Mouse (Mus musculus) MEL (cell line): ENCODE measurements around the gene Slc4a11.

Experiments
- CHD2 ChIP-seq: IDR thresholded peaks from 2 replicates; pipeline ENCODE4 v1.6.1; 2011; ENCODE audit warnings: low read length, improper control_type of control experiment
- CTCF ChIP-seq, 3 experiments: IDR thresholded peaks in 2 of 3; conservative IDR thresholded peaks in 1 of 3; 2 replicates each; pipeline ENCODE4 v1.5.1; 2011 to 2012; ENCODE audit warnings: low read length in 3 of 3, low read depth in 2 of 3, mild to moderate bottlenecking in 2 of 3, improper control_type of control experiment in 1 of 3, inconsistent platforms in 1 of 3, mixed read lengths in 1 of 3, moderate library complexity in 1 of 3; ENCODE audit not compliant: control insufficient read depth in 1 of 3, insufficient read depth in 1 of 3, poor library complexity in 1 of 3, severe bottlenecking in 1 of 3
- EP300 ChIP-seq, 2 experiments: IDR thresholded peaks; 2 replicates each; pipeline ENCODE4 v1.6.1; 2011; ENCODE audit warnings: improper control_type of control experiment in 2 of 2, low read length in 2 of 2, low read depth in 1 of 2, mild to moderate bottlenecking in 1 of 2
- GATA1 ChIP-seq: IDR thresholded peaks from 2 replicates; pipeline ENCODE4 v1.6.1; 2011; ENCODE audit warnings: low read depth, low read length, improper control_type of control experiment
- JUND ChIP-seq: IDR thresholded peaks from 2 replicates; pipeline ENCODE4 v1.6.1; 2011; ENCODE audit warnings: low read depth, mild to moderate bottlenecking, improper control_type of control experiment, low read length
- KAT2A ChIP-seq: conservative IDR thresholded peaks from 2 replicates; pipeline ENCODE4 v1.6.1; 2012; ENCODE audit warnings: low read depth, low read length, improper control_type of control experiment, inconsistent platforms
- MAX ChIP-seq: IDR thresholded peaks from 2 replicates; pipeline ENCODE4 v1.6.1; 2011; ENCODE audit warnings: low read length, improper control_type of control experiment
- MXI1 ChIP-seq: IDR thresholded peaks from 2 replicates; pipeline ENCODE4 v1.6.1; 2011; ENCODE audit warnings: mild to moderate bottlenecking, low read depth, low read length, improper control_type of control experiment
- POLR2A ChIP-seq, 2 experiments: IDR thresholded peaks; 2 replicates each; pipeline ENCODE4 v1.6.1; 2011 to 2012; ENCODE audit warnings: low read length in 2 of 2, mild to moderate bottlenecking in 2 of 2, control low read depth in 1 of 2, improper control_type of control experiment in 1 of 2, low read depth in 1 of 2, moderate library complexity in 1 of 2; ENCODE audit not compliant: control insufficient read depth in 1 of 2, insufficient read depth in 1 of 2, poor library complexity in 1 of 2
- RAD21 ChIP-seq: IDR thresholded peaks from 2 replicates; pipeline ENCODE4 v1.6.1; 2011; ENCODE audit warnings: mild to moderate bottlenecking, low read depth, low read length, improper control_type of control experiment
- TCF12 ChIP-seq: IDR thresholded peaks from 2 replicates; pipeline ENCODE4 v1.6.1; 2014; ENCODE audit warnings: low read depth, mild to moderate bottlenecking, inconsistent platforms, low read length, improper control_type of control experiment, moderate library complexity
- USF2 ChIP-seq, 2 experiments: IDR thresholded peaks; 2 replicates each; pipeline ENCODE4 v1.6.1; 2011 to 2012; ENCODE audit warnings: improper control_type of control experiment in 2 of 2, low read length in 2 of 2, borderline replicate concordance in 1 of 2, inconsistent platforms in 1 of 2, low read depth in 1 of 2, mild to moderate bottlenecking in 1 of 2; ENCODE audit not compliant: insufficient read depth in 1 of 2
- ZNF384 ChIP-seq: IDR thresholded peaks from 2 replicates; pipeline ENCODE4 v1.6.1; 2012; ENCODE audit warnings: low read depth, mild to moderate bottlenecking, inconsistent platforms, low read length, improper control_type of control experiment

- TF ChIP-seq CTCF (IDR thresholded peaks at IDR 0.05 in 2 of 3, conservative IDR thresholded peaks at IDR 0.05 in 1 of 3; ENCODE audit: control insufficient read depth in 1 of 3, insufficient read depth in 1 of 3, low read depth in 2 of 3, low read length in 3 of 3, poor library complexity in 1 of 3, severe bottlenecking in 1 of 3) (no peak), GATA1 (no peak), RAD21 (no peak), MAX (no peak), TCF12 (no peak), JUND (no peak), MXI1 (no peak), POLR2A (IDR thresholded peaks at IDR 0.05; ENCODE audit: control insufficient read depth in 1 of 2, insufficient read depth in 1 of 2, low read depth in 1 of 2, low read length in 2 of 2, poor library complexity in 1 of 2) (no peak), ZNF384 (no peak), CHD2 (no peak), EP300 (IDR thresholded peaks at IDR 0.05; ENCODE audit: low read depth in 1 of 2, low read length in 2 of 2) (no peak), KAT2A (no peak), USF2 (IDR thresholded peaks at IDR 0.05; ENCODE audit: borderline replicate concordance in 1 of 2, insufficient read depth in 1 of 2, low read depth in 1 of 2, low read length in 2 of 2) (no peak)
These were observed 17.4 kb downstream of the Slc4a11 start for GRCm38 (mm10) chr2:130679899-130680298.
